23 mouse cellular contexts compared by ENCODE assay signal in the genomic region with DNA sequence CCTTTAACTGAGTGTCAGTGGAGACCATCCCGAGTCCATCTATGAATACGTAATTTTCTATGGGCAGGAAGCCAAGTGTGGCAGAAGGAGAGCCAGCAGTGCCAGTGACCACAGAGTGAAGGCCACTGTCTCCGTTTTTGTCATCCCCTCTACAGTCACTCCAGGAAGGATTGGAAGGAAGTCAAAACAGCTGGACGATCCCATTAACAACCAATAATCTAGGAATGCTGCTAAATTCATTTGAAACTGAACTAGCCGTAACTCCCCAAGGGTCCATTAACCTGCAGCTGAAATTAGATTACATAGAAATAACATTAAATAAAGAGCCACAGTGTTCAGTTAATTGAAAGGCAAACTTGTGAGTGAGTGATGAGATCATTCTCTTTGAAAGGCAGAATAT.
DNase-seq lines count a peak whose midpoint lies in the region; ATAC-seq and TF ChIP-seq lines count a peak whose summit lies in the region.
"Had no signal": no experiment of that assay in that cellular context is flagged by ENCODE, and none has a peak within 500 bp of the region (broad histone marks: within the 10 kb centered on the region; RNA-seq: fewer than 3 reads in every experiment).

No protein-coding gene starts in this region.

- no peak overlapping the region for H3K4me3 ChIP-seq in hindbrain, embryonic 15.5 days
- no peak overlapping the region for H3K4me3 ChIP-seq in hindbrain, embryonic 12.5 days
- H3K4me3 ChIP-seq: embryonic facial prominence, embryonic 13.5 days; forebrain, embryonic 15.5 days; heart, embryonic 13.5 days; intestine, embryonic 15.5 days; limb, embryonic 12.5 days; midbrain, embryonic 15.5 days had no signal

- H3K27me3 ChIP-seq in hindbrain, embryonic 15.5 days, result no peaks in the 10 kb centered on the region
- H3K27me3 ChIP-seq in hindbrain, embryonic 12.5 days, result no peaks in the 10 kb centered on the region
- H3K27me3 ChIP-seq: embryonic facial prominence, embryonic 13.5 days; forebrain, embryonic 15.5 days; heart, embryonic 13.5 days; intestine, embryonic 15.5 days; limb, embryonic 12.5 days; midbrain, embryonic 15.5 days had no signal

- no peak for TF ChIP-seq POLR2A in brain, embryonic 14.5 days (IDR thresholded peaks at IDR 0.05; ENCODE audit: borderline replicate concordance, extremely low read depth, insufficient read depth, insufficient read length, poor library complexity, severe bottlenecking)

- peak; percentile 69 for ATAC-seq in hindbrain, embryonic 15.5 days (ENCODE audit: low FRiP score, low read depth)
- ATAC-seq in hindbrain, embryonic 12.5 days (ENCODE audit: low FRiP score), result no peak
- ATAC-seq: forebrain, embryonic 15.5 days; intestine, embryonic 15.5 days; midbrain, embryonic 15.5 days had no signal

- no peak overlapping the region for H3K9ac ChIP-seq in hindbrain, embryonic 15.5 days
- no peak overlapping the region for H3K9ac ChIP-seq in hindbrain, embryonic 12.5 days
- H3K9ac ChIP-seq: embryonic facial prominence, embryonic 13.5 days; forebrain, embryonic 15.5 days; heart, embryonic 13.5 days; intestine, embryonic 15.5 days; limb, embryonic 12.5 days; liver, embryonic 14.5 days; midbrain, embryonic 15.5 days had no signal

- H3K27ac ChIP-seq in hindbrain, embryonic 15.5 days (replicated peaks), result no peak overlapping the region
- H3K27ac ChIP-seq in hindbrain, embryonic 12.5 days, result no peak overlapping the region
- H3K27ac ChIP-seq: embryonic facial prominence, embryonic 13.5 days; forebrain, embryonic 15.5 days; heart, embryonic 13.5 days; intestine, embryonic 15.5 days; limb, embryonic 12.5 days; liver, embryonic 14.5 days; midbrain, embryonic 15.5 days; stomach, postnatal 0 days had no signal

- TF ChIP-seq CTCF in brain, embryonic 14.5 days (IDR thresholded peaks at IDR 0.05; ENCODE audit: borderline replicate concordance, extremely low read depth, insufficient read depth, insufficient read length), result no peak

- DNase-seq in adrenal gland, postnatal 10 days, result peak; percentile 2
- DNase-seq in adrenal gland, postnatal 36 days, result no peak
- peak; percentile 12 for DNase-seq in lung, postnatal 10 days
- DNase-seq in lung, adult 18-20 months, result no peak
- DNase-seq in brain, embryonic 14.5 days (ENCODE audit: low read depth), result peak; percentile 40
- DNase-seq in heart, postnatal 25 days (ENCODE audit: low spot score), result no peak
- DNase-seq: gastrocnemius, postnatal 14 days; heart, adult 18-20 months; heart, postnatal 36 days; kidney, adult 9 months; kidney, postnatal 36 days; right cerebral cortex, adult 18-20 months had no signal

- no peaks in the 10 kb centered on the region for H3K36me3 ChIP-seq in hindbrain, embryonic 15.5 days
- no peaks in the 10 kb centered on the region for H3K36me3 ChIP-seq in hindbrain, embryonic 12.5 days
- H3K36me3 ChIP-seq: embryonic facial prominence, embryonic 13.5 days; forebrain, embryonic 15.5 days; G1E; heart, embryonic 13.5 days; intestine, embryonic 15.5 days; limb, embryonic 12.5 days; midbrain, embryonic 15.5 days had no signal

- intact Hi-C loops in heart, postnatal 25 days (cut with DNase I), result no loop called here

- WGBS in hindbrain, embryonic 15.5 days, result 35% methylated on average over 5 of the region's 5 CpGs
- 67% methylated on average over 5 of the region's 5 CpGs for WGBS in hindbrain, embryonic 12.5 days

- H3K4me1 ChIP-seq in hindbrain, embryonic 15.5 days (replicated peaks), result peaks cover 11% of the 10 kb centered on the region; the same call in 1 of the 2 replicates
- H3K4me1 ChIP-seq in hindbrain, embryonic 12.5 days, result no peaks in the 10 kb centered on the region
- H3K4me1 ChIP-seq: embryonic facial prominence, embryonic 13.5 days; forebrain, embryonic 15.5 days; intestine, embryonic 15.5 days; midbrain, embryonic 15.5 days had no signal

- H3K9me3 ChIP-seq in hindbrain, embryonic 15.5 days, result no peaks in the 10 kb centered on the region
- H3K9me3 ChIP-seq in hindbrain, embryonic 12.5 days (replicated peaks), result no peaks in the 10 kb centered on the region
- H3K9me3 ChIP-seq: embryonic facial prominence, embryonic 13.5 days; forebrain, embryonic 15.5 days; heart, embryonic 13.5 days; intestine, embryonic 15.5 days; limb, embryonic 12.5 days; midbrain, embryonic 15.5 days had no signal

- no peak overlapping the region for H3K4me2 ChIP-seq in hindbrain, embryonic 15.5 days
- no peak overlapping the region for H3K4me2 ChIP-seq in hindbrain, embryonic 12.5 days (replicated peaks)
- H3K4me2 ChIP-seq: embryonic facial prominence, embryonic 13.5 days; forebrain, embryonic 15.5 days; heart, embryonic 13.5 days; intestine, embryonic 15.5 days; limb, embryonic 12.5 days; midbrain, embryonic 15.5 days had no signal

Comparison
In these comparisons a context has a peak if more than half of its experiments do, and no peak if none do; other contexts are left out.
1. DNase-seq: peak in adrenal gland, postnatal 10 days (single experiment), lung, postnatal 10 days (single experiment) and brain, embryonic 14.5 days (single experiment); none in adrenal gland, postnatal 36 days (0 of 2), lung, adult 18-20 months (0 of 2) and heart, postnatal 25 days (single experiment).